Mouse (Mus musculus) stomach, postnatal 0 days (tissue): ENCODE results near the gene Cptp.

Experiments
- CTCF ChIP-seq: IDR thresholded peaks from 2 replicates; pipeline ENCODE4 v1.5.1; 2016; ENCODE audit warnings: antibody characterized with exemption, low read depth, mild to moderate bottlenecking, moderate library complexity
- EP300 ChIP-seq: optimal IDR thresholded peaks from 2 replicates; pipeline ENCODE3; 2016; ENCODE audit warnings: antibody characterized with exemption

- TF ChIP-seq CTCF (no peak), EP300 (no peak)
These were observed 36.9 kb upstream of the Cptp start for GRCm38 (mm10) chr4:155906125-155906524.
